Mouse (Mus musculus) hindbrain, embryonic 16.5 days (tissue): ENCODE data around the gene Csf2rb. TPM values are rescaled to one million over a fixed set of nuclear protein-coding genes. Genes with fewer than 3 reads are reported as not detected.
"Not testable (repeated sequence)": the region's sequence is repeated elsewhere in the genome, so short reads cannot be mapped to it uniquely, and the experiment has no call there.

Experiments
- ATAC-seq: fragments of 200-750 bp; cut with Nextera tagmentation; 2 replicates; pipeline ENCODE4 v1.8.0; 2017; ENCODE audit warnings: moderate TSS enrichment, moderate library complexity
- H3K27ac ChIP-seq: fragments of 300-500 bp; sonication (generic); 2 replicates; pipeline ENCODE4 v1.5.1; 2014; ENCODE audit warnings: low read depth, mild to moderate bottlenecking, control low read depth, low read length, moderate library complexity
- H3K27me3 ChIP-seq: fragments of 300-500 bp; sonication (generic); replicated peaks from 2 replicates; pipeline ENCODE4 v1.6.1; 2014; ENCODE audit warnings: low read length; ENCODE audit not compliant: control insufficient read depth, insufficient read depth
- H3K36me3 ChIP-seq: fragments of 300-500 bp; sonication (generic); 2 replicates; pipeline ENCODE4 v1.6.1; 2014; ENCODE audit warnings: mild to moderate bottlenecking, low read length, moderate library complexity, mixed read lengths; ENCODE audit not compliant: control insufficient read depth, insufficient read depth
- H3K4me1 ChIP-seq: fragments of 300-500 bp; sonication (generic); 2 replicates; pipeline ENCODE4 v1.6.1; 2014; ENCODE audit warnings: low read depth, low read length; ENCODE audit not compliant: control insufficient read depth, insufficient read depth
- H3K4me2 ChIP-seq: fragments of 300-500 bp; sonication (generic); 2 replicates; pipeline ENCODE4 v1.6.1; 2014; ENCODE audit warnings: mild to moderate bottlenecking, low read length, control low read depth, moderate library complexity
- H3K4me3 ChIP-seq: fragments of 300-500 bp; sonication (generic); 2 replicates; pipeline ENCODE4 v1.5.1; 2014; ENCODE audit warnings: mild to moderate bottlenecking, low read length, control low read depth, moderate library complexity
- H3K9ac ChIP-seq: fragments of 300-500 bp; sonication (generic); 2 replicates; pipeline ENCODE4 v1.6.1; 2014; ENCODE audit warnings: low read depth, mild to moderate bottlenecking, control low read depth, low read length, moderate library complexity
- H3K9me3 ChIP-seq: fragments of 300-500 bp; sonication (generic); 2 replicates; pipeline ENCODE4 v1.6.1; 2014; ENCODE audit warnings: mild to moderate bottlenecking, low read length, moderate library complexity; ENCODE audit not compliant: control insufficient read depth
- WGBS: fragments of 180-500 bp; shearing (Covaris S2); extraction: QIAGEN DNeasy Blood & Tissue Kit; methylation state at CpG from one replicate; pipeline ENCODE4 v1.1.7; 2014; 5-methylcytosine and 5-hydroxymethylcytosine counted together
- polyA plus RNA-seq: library from polyadenylated mRNA; unstranded; fragments of >200 nt; fragmentation: Nextera tagmentation; extraction: Ambion mirVana; gene quantifications from 2 replicates; pipeline ENCODE4 v1.2.1, GENCODE M21; 2015

Csf2rb gene
- polyA plus RNA-seq, 1 experiment from 2014 or later: 0.44 TPM

- ATAC-seq: no peak
- Histone ChIP-seq H3K36me3 (no peaks in the 10 kb centered on the region), H3K27me3 (no peaks in the 10 kb centered on the region), H3K4me2 (no peak overlapping the region), H3K9ac (no peak overlapping the region), H3K4me1 (no peaks in the 10 kb centered on the region), H3K9me3 (no peaks in the 10 kb centered on the region), H3K27ac (no peak overlapping the region), H3K4me3 (no peak overlapping the region)
- WGBS: 90% methylated on average over 6 of the region's 6 CpGs
Observed at GRCm38 (mm10) chr15:78303665-78304233, 21.8 kb upstream of the Csf2rb start.

- H3K27ac ChIP-seq: no peak within 1 kb of the TSS
- no peaks in the 10 kb centered on the region for H3K9me3 ChIP-seq
- no peak for ATAC-seq
- H3K4me3 ChIP-seq: no peak within 1 kb of the TSS
- 88% methylated on average over 10 of the region's 10 CpGs for WGBS
- H3K4me1 ChIP-seq: no peaks in the 10 kb centered on the region
- H3K4me2 ChIP-seq: no peak within 1 kb of the TSS
- H3K27me3 ChIP-seq: no peaks in the 10 kb centered on the region
- H3K36me3 ChIP-seq: no peaks in the 10 kb centered on the region
- no peak within 1 kb of the TSS for H3K9ac ChIP-seq
Observed at GRCm38 (mm10) chr15:78305341-78305933, 20.1 kb upstream of the Csf2rb start, which contains the start of gene Csf2rb2. Gene Csf2rb2, minus strand, starts transcription at chr15:78305721.

- Histone ChIP-seq H3K9me3 (no peaks in the 10 kb centered on the region), H3K9ac (no peak overlapping the region), H3K27ac (no peak overlapping the region; the same call in 1 of the 2 replicates), H3K4me3 (no peak overlapping the region), H3K4me1 (no peaks in the 10 kb centered on the region; the same call in 1 of the 2 replicates), H3K36me3 (no peaks in the 10 kb centered on the region), H3K4me2 (no peak overlapping the region), H3K27me3 (no peaks in the 10 kb centered on the region)
- WGBS: 48% methylated on average over 5 of the region's 5 CpGs
- ATAC-seq: no peak
Observed at GRCm38 (mm10) chr15:78309865-78310264, 15.7 kb upstream of the Csf2rb start.

- 70% methylated on average over 4 of the region's 4 CpGs for WGBS
- H3K4me1 ChIP-seq: no peaks in the 10 kb centered on the region; the same call in 1 of the 2 replicates
- no peak overlapping the region for H3K27ac ChIP-seq
- no peak overlapping the region for H3K4me3 ChIP-seq
- no peaks in the 10 kb centered on the region for H3K27me3 ChIP-seq
- ATAC-seq: no peak
- H3K4me2 ChIP-seq: no peak overlapping the region
- H3K36me3 ChIP-seq: no peaks in the 10 kb centered on the region
- H3K9me3 ChIP-seq: no peaks in the 10 kb centered on the region
- H3K9ac ChIP-seq: no peak overlapping the region
Observed at GRCm38 (mm10) chr15:78310971-78311370, 14.6 kb upstream of the Csf2rb start.

GRCm38 (mm10) chr15:78312421-78313233, 12.9 kb upstream of the Csf2rb start:
- not testable (repeated sequence) for H3K4me1 ChIP-seq, H3K9me3 ChIP-seq, H3K4me2 ChIP-seq, H3K27me3 ChIP-seq, H3K36me3 ChIP-seq, H3K27ac ChIP-seq, H3K9ac ChIP-seq, H3K4me3 ChIP-seq
- WGBS: 72% methylated on average over 4 of the region's 4 CpGs
- peak; percentile 54; the same call in 1 of the 2 replicates for ATAC-seq

GRCm38 (mm10) chr15:78313659-78314058, 11.9 kb upstream of the Csf2rb start:
- not testable (repeated sequence) for H3K9me3 ChIP-seq, ATAC-seq, H3K27ac ChIP-seq, H3K4me1 ChIP-seq, H3K36me3 ChIP-seq, H3K9ac ChIP-seq, H3K4me2 ChIP-seq, H3K4me3 ChIP-seq, H3K27me3 ChIP-seq
- 90% methylated on average over 5 of the region's 5 CpGs for WGBS

- not testable (repeated sequence) for H3K27ac ChIP-seq, H3K4me1 ChIP-seq, H3K36me3 ChIP-seq, H3K9me3 ChIP-seq, H3K4me3 ChIP-seq, H3K4me2 ChIP-seq, H3K9ac ChIP-seq, ATAC-seq, H3K27me3 ChIP-seq
- WGBS: 91% methylated on average over 2 of the region's 2 CpGs
Observed at GRCm38 (mm10) chr15:78318338-78319171, 7.0 kb upstream of the Csf2rb start.

GRCm38 (mm10) chr15:78320825-78321496, 4.6 kb upstream of the Csf2rb start:
- peak; percentile 68; the same call in 1 of the 2 replicates for ATAC-seq
- 20% methylated on average over 5 of the region's 5 CpGs for WGBS
- Histone ChIP-seq H3K4me3 (no peak overlapping the region), H3K36me3 (no peaks in the 10 kb centered on the region), H3K4me1 (no peaks in the 10 kb centered on the region), H3K9ac (no peak overlapping the region), H3K9me3 (no peaks in the 10 kb centered on the region), H3K27me3 (no peaks in the 10 kb centered on the region), H3K4me2 (no peak overlapping the region), H3K27ac (no peak overlapping the region)
